In genomic region chr14:14714130-14714529, GRCm38 (mm10) we compare ENCODE assay signal across 9 mouse cellular contexts. TPM values are rescaled to one million over a fixed set of nuclear protein-coding genes. Genes with fewer than 3 reads are reported as not detected.
DNase-seq lines count a peak whose midpoint lies in the region; ATAC-seq and TF ChIP-seq lines count a peak whose summit lies in the region.
"Had no signal": no experiment of that assay in that cellular context is flagged by ENCODE, and none has a peak within 500 bp of the region (broad histone marks: within the 10 kb centered on the region; RNA-seq: fewer than 3 reads in every experiment).

No protein-coding gene starts in this region.

- no peak; the same call in 1 of the 2 replicates for TF ChIP-seq RAD21 in MEL (IDR thresholded peaks at IDR 0.05; ENCODE audit: low read depth, low read length)

- H3K9me3 ChIP-seq in kidney, embryonic 16.5 days (ENCODE audit: low read length), result no peaks in the 10 kb centered on the region
- H3K9me3 ChIP-seq in MEL (replicated peaks; ENCODE audit: insufficient read depth, low read length), result no peaks in the 10 kb centered on the region
- H3K9me3 ChIP-seq: limb, embryonic 12.5 days had no signal

- H3K9ac ChIP-seq in kidney, embryonic 16.5 days (replicated peaks; ENCODE audit: low read length), result no peak overlapping the region
- H3K9ac ChIP-seq in MEL (ENCODE audit: control insufficient read depth, low read depth, low read length, poor library complexity, severe bottlenecking), result no peak overlapping the region
- H3K9ac ChIP-seq: limb, embryonic 12.5 days had no signal

- 0 out of 2 replicates have a peak, but pooled peaks cover 3% of the 10 kb centered on the region for H3K4me1 ChIP-seq in cerebellum, adult 2 months (ENCODE audit: control insufficient read depth, insufficient read depth, low read length)
- H3K4me1 ChIP-seq in kidney, embryonic 16.5 days (ENCODE audit: insufficient read depth, low read length), result no peaks in the 10 kb centered on the region
- 0 out of 4 replicates have a peak, but pooled peaks cover 0 to 5% of the 10 kb centered on the region in 2 experiments for H3K4me1 ChIP-seq in MEL (ENCODE audit: control insufficient read depth in 1 of 2, insufficient read depth in 2 of 2, low read length in 2 of 2)
- H3K4me1 ChIP-seq: limb, embryonic 12.5 days had no signal

- H3K27me3 ChIP-seq in cerebellum, adult 2 months (ENCODE audit: control insufficient read depth, insufficient read depth, low read length), result no peaks in the 10 kb centered on the region
- no peaks in the 10 kb centered on the region for H3K27me3 ChIP-seq in kidney, embryonic 16.5 days (ENCODE audit: insufficient read depth, low read length)
- H3K27me3 ChIP-seq in MEL (ENCODE audit: control insufficient read depth in 1 of 2, insufficient read depth in 2 of 2, low read length in 2 of 2), result no peaks in the 10 kb centered on the region
- H3K27me3 ChIP-seq: limb, embryonic 12.5 days had no signal

- no peak for TF ChIP-seq POLR2A in cerebellum, adult 2 months (IDR thresholded peaks at IDR 0.05; ENCODE audit: borderline replicate concordance, insufficient read depth, low read length)
- TF ChIP-seq POLR2A in MEL (IDR thresholded peaks at IDR 0.05; ENCODE audit: control insufficient read depth in 1 of 2, insufficient read depth in 1 of 2, low read depth in 1 of 2, low read length in 2 of 2, poor library complexity in 1 of 2), result no peak

- peak in 1 of 2 experiments; percentile 8 for DNase-seq in cerebellum, adult 2 months
- DNase-seq in cerebellum, adult 11-12 months, result no peak
- DNase-seq in kidney, postnatal 14 days, result peak; percentile 10
- no peak for DNase-seq in MEL (ENCODE audit: low read depth, low spot score)
- no peak for DNase-seq in adrenal gland, adult 18-20 months (ENCODE audit: low spot score in 2 of 2)

- H3K79me2 ChIP-seq in MEL (ENCODE audit: control insufficient read depth, insufficient read depth, low read length, poor library complexity), result peaks cover 1% of the 10 kb centered on the region; the same call in 1 of the 2 replicates

- TF ChIP-seq CTCF in cerebellum, adult 2 months (IDR thresholded peaks at IDR 0.05; ENCODE audit: borderline replicate concordance, insufficient read depth, low read depth, low read length), result peak; percentile 38; the same call in 1 of the 2 replicates
- peak in 2 of 3 experiments; percentile 16 to 26; a peak in 3 of 6 replicates for TF ChIP-seq CTCF in MEL (IDR thresholded peaks at IDR 0.05 in 2 of 3, conservative IDR thresholded peaks at IDR 0.05 in 1 of 3; ENCODE audit: control insufficient read depth in 1 of 3, insufficient read depth in 1 of 3, low read depth in 2 of 3, low read length in 3 of 3, poor library complexity in 1 of 3, severe bottlenecking in 1 of 3)

- no peak for TF ChIP-seq EP300 in MEL (IDR thresholded peaks at IDR 0.05; ENCODE audit: low read depth in 1 of 2, low read length in 2 of 2)

- peaks cover 7% of the 10 kb centered on the region; the same call in 1 of the 2 replicates for H3K36me3 ChIP-seq in kidney, embryonic 16.5 days (ENCODE audit: insufficient read depth, low read length)
- H3K36me3 ChIP-seq in MEL (ENCODE audit: control insufficient read depth in 1 of 2, insufficient read depth in 2 of 2, low read length in 2 of 2), result peaks cover 0 to 2% of the 10 kb centered on the region in 2 experiments; a peak in 3 of 4 replicates

- H3K4me3 ChIP-seq in cerebellum, adult 2 months (replicated peaks; ENCODE audit: insufficient read depth, low read depth, low read length), result no peak overlapping the region
- no peak overlapping the region for H3K4me3 ChIP-seq in kidney, embryonic 16.5 days (ENCODE audit: low read length)
- H3K4me3 ChIP-seq in MEL (ENCODE audit: control insufficient read depth in 1 of 2, insufficient read depth in 1 of 2, low read depth in 2 of 2, low read length in 2 of 2), result no peak overlapping the region
- H3K4me3 ChIP-seq: limb, embryonic 12.5 days had no signal

- H3K27ac ChIP-seq in cerebellum, adult 2 months (ENCODE audit: insufficient read depth, low read length), result no peak overlapping the region
- no peak overlapping the region for H3K27ac ChIP-seq in kidney, embryonic 16.5 days (ENCODE audit: low read length)
- no peak overlapping the region for H3K27ac ChIP-seq in MEL (ENCODE audit: control insufficient read depth, low read depth, low read length)
- H3K27ac ChIP-seq: limb, embryonic 12.5 days had no signal

- no peak for ATAC-seq in kidney, embryonic 16.5 days (ENCODE audit: low FRiP score, low TSS enrichment)
- peak; percentile 36; the same call in 1 of the 2 replicates for ATAC-seq in neutrophil, adult 5-6 weeks (ENCODE audit: extremely low read depth, insufficient number of reproducible peaks, low FRiP score, poor library complexity, severe bottlenecking)
- no peak for ATAC-seq in activated CD4-positive, CD25-positive, alpha-beta regulatory T cell, adult 4 months

- H3K4me2 ChIP-seq in kidney, embryonic 16.5 days (replicated peaks; ENCODE audit: low read depth, low read length), result no peak overlapping the region
- H3K4me2 ChIP-seq: limb, embryonic 12.5 days had no signal

TF ChIP-seq in MEL, 35 proteins besides CTCF, POLR2A, EP300 and RAD21:
- TF ChIP-seq MAFK (IDR thresholded peaks at IDR 0.05; ENCODE audit: borderline replicate concordance, low read depth, low read length) (no peak), SMC3 (IDR thresholded peaks at IDR 0.05; ENCODE audit: low read depth, low read length) (peak; percentile 25; the same call in 1 of the 2 replicates), MYB (IDR thresholded peaks at IDR 0.05; ENCODE audit: low read depth, low read length) (no peak), GATA1 (IDR thresholded peaks at IDR 0.05; ENCODE audit: low read depth, low read length) (no peak)

RNA-seq across cellular contexts. Expression of gene Slc4a7, which starts 12.1 kb away (rescaled TPM):
- polyA plus RNA-seq in cerebellum, adult 2 months (2012; rRNA removed), result 9.8 and 11.8 TPM in 2 replicates
- polyA plus RNA-seq in kidney, embryonic 16.5 days (2015; fragmentation: Nextera tagmentation; extraction: Ambion mirVana), result 13.3 and 17.0 TPM in 2 replicates
- 11.2 and 12.8 TPM in 2 replicates for total RNA-seq in MEL (2012; rRNA removed)
- 10 to 100 TPM in 1 of 2 experiments, 1 to 10 TPM in 1; 8.2 to 30.2 TPM for polyA plus RNA-seq in MEL (2012; ENCODE audit: insufficient read depth in 1 of 2, insufficient read length in 2 of 2, low read depth in 1 of 2, low replicate concordance in 2 of 2, missing spikeins in 1 of 2)
- 126 and 172 TPM in 2 replicates for total RNA-seq in neutrophil, adult 5-6 weeks (2017)
- 10 to 100 TPM; 14.6 to 29.5 TPM for total RNA-seq in adrenal gland, adult 18-20 months (2021)
- polyA plus RNA-seq in activated CD4-positive, CD25-positive, alpha-beta regulatory T cell, adult 4 months (2017; shearing (Covaris generic)), result 10 to 100 TPM; 31.5 to 38.2 TPM
